Mouse (Mus musculus): ENCODE data around the gene Rims4. TPM values are rescaled to one million over a fixed set of nuclear protein-coding genes. Genes with fewer than 3 reads are reported as not detected.

Rims4 gene
- total RNA-seq (2023) = under 1 TPM; 0.22 to 0.26 TPM

GRCm38 (mm10) chr2:163918317-163919258, at the start of gene Rims4:
Rims4 (minus strand) TSS chr2:163918683.

DNA sequence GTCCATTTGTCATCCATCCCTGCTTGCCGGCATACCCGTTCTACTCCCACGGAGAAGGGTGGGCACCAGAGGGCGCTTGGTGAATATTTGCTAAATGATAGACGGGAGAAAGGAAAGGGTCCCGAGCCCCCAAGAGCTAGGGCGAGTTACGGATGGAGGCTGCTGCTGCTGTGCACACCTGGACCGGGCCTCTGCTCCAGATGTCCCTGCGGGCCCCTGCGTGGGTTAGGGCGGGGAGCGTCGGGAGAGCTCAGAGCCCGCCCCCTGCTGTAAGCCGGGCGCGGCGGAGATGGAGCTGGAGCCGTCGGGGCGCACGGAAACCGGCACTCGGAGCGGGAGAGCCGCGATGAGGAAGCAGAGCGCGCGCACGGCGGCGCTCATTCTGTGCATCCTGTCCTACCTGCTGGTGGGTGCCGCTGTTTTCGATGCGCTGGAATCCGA, 65.0 kb downstream of the Rims4 start, which contains the start of gene Kcnk15:
Gene Kcnk15, plus strand, starts transcription at position 191 of the 441 bp plus-strand sequence.

DNA sequence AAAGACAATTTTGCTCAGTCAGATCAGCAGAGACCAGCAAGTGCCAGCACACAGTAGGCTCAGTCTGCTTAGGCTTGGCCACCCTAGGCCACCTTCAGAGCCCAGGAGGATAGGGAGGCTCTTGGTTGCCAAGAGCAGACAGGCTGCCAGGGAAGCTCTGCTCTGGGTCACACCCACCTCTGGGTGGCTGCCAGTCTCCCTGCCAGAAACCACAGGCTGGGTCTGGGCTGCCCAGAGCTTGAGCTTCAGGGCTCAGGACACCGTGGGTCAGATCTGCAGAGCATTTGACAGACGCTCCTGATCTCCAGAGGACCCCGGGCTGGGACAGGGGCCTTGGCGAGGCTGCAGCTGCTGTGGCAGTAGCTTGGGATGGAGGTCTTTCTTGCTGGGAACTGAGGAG, 97.9 kb downstream of the Rims4 start, which contains the start of gene Ccn5:
Gene Ccn5, plus strand, starts transcription at position 255 of the 400 bp plus-strand sequence.

Other genes starting within 250 kb of the Rims4 start
- gene Ada, start 168.4 kb downstream of the Rims4 start, total RNA-seq (2023) = 10 to 100 TPM; 10.2 to 11.0 TPM
- gene Ccn5, start 97.8 kb downstream of the Rims4 start, total RNA-seq (2023) = not detected
- not detected for gene Kcnk15, start 65.0 kb downstream of the Rims4 start, total RNA-seq (2023)
- gene Ywhab, start 76.3 kb upstream of the Rims4 start, total RNA-seq (2023) = 100 to 1,000 TPM; 147 to 148 TPM
- gene Pabpc1l, start 106.8 kb upstream of the Rims4 start, total RNA-seq (2023) = 10 to 100 TPM; 12.4 to 15.4 TPM
- gene Stk4, start 151.6 kb upstream of the Rims4 start, total RNA-seq (2023) = 100 to 1,000 TPM; 149 to 157 TPM
- 10 to 100 TPM; 40.4 to 47.2 TPM for gene Tomm34, start 152.5 kb upstream of the Rims4 start, total RNA-seq (2023)